Mouse (Mus musculus): Measurements from ENCODE around the gene Nfia.

The Nfia gene

DNA sequence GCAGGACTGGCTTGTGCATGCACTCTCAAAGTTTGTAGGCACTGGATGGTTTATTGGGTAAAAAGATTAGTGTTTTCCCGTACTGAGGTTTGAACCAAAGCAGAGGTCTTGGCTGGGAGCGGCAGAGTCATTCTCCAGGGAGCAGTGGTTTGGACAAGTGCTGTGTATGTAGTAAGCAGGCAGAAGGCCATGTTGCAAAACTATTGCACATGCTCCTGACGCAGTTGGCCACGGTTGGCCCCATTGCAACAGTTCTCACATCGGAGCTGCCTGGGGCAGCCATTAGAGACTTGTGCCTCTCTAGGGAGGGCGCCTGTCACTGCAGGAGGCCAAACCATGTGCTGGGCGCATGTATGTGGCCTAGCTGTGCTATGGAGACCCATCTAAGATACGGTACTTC, 331.6 kb downstream of the Nfia start:
- DNase-seq (ENCODE audit: low read depth, low spot score), result no peak

GRCm38 (mm10) chr4:98104911-98105702, 332.6 kb downstream of the Nfia start:
- no peak for DNase-seq (ENCODE audit: low read depth, low spot score)

- no peak for DNase-seq (ENCODE audit: low read depth, low spot score)
These were observed 333.4 kb downstream of the Nfia start for GRCm38 (mm10) chr4:98105971-98106370.

DNA sequence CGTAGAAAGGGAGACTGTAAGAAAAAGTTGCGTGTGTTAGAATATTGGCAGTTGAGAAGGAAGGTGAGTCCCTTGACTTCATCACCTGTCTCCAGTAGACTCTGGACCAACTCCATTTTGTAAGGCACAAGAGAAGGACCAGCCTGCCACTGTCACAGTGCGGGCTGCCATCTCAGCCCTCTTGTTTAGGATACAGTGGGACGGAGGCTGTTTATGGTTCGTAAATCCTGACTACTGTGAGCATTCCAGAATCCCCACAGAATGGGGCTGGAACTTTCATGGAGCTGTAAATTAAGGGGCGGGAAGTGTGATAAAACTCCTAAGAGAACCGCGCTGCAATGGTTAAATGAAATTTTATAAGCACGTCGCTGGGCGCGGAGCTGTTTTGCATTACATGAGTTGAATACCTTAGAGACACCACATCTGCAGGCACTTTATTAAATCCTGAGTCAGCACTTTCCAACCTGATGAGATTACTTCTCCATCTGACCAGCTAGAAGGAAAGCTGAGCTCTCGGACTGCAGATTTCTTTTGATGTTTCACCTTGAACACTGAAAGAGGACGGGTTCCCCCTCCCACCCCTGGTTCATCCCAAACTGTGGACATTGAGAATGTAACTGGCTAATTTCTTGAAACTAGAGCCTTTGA, 334.0 kb downstream of the Nfia start:
- DNase-seq (ENCODE audit: low read depth, low spot score), result no peak

DNA sequence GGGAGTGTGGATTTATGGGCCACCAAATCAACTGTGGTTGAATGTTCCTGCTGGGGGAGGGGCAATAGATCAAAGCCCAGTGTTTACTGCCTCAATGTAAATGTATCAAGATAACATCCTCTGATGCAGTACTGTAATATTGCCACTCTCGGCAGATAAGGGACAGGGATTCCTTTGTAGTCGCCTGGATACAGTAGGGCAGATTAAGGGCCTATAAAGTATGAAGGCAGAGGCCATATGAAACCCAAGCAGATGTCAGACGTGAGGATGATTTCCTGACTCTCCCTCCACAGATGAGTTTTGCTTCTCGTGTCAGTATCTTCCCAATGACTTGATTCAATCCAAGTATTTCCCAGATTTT, 334.5 kb downstream of the Nfia start:
- DNase-seq (ENCODE audit: low read depth, low spot score), result no peak

DNA sequence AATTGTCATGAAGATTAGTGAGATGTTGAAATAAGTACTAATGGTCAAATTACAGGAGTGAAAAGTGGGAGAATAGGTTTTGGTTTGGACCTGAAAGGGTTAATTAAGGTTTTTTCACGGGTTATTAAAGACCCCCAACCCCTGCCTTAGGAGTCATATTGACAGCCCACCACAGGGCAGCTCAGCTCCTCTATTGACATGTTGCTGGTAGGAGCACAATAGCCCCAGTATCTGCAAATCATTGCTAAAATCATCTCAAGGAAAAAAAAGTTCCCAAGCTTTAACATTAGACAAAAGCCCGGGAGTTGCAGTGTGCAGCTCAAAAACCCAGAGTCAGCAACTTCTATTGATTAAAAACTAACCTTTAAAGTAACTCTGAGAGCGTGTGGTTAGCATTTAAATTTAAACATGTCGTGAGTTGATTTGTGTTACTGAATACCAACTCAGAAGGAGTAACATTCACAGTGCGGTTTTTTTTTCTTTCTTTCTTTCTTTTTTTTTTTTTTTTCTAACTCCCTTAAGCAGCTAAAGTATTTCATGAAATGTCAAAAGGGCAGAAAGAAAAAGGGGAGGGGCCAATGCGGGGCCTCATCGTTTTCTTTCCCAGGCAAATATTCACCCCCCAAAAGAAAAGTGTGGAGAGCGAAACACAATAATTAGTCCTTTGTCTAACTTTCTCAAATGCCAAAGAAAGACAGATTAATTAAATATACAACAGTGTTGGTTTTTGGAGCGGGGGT, 335.6 kb downstream of the Nfia start:
- DNase-seq (ENCODE audit: low read depth, low spot score), result no peak

DNA sequence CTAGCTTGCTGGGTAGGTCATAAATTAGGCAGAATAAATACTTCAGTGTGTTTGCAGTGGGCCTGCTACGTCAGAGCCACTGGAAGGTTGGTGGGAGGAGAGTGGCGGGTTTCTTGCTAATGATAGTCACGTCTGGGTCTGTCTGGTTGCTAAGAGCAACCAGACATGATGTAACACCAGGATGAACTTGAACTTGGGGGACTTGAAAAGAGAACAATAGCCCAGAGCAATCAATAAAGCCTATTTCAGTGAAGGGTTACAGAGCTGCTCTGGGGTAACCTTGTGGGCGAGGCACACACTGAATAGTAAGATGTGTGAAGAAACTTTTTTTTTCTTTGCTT, 336.1 kb downstream of the Nfia start:
- no peak for DNase-seq (ENCODE audit: low read depth, low spot score)

GRCm38 (mm10) chr4:98109064-98109463, 336.5 kb downstream of the Nfia start:
- DNase-seq (ENCODE audit: low read depth, low spot score), result no peak

DNA sequence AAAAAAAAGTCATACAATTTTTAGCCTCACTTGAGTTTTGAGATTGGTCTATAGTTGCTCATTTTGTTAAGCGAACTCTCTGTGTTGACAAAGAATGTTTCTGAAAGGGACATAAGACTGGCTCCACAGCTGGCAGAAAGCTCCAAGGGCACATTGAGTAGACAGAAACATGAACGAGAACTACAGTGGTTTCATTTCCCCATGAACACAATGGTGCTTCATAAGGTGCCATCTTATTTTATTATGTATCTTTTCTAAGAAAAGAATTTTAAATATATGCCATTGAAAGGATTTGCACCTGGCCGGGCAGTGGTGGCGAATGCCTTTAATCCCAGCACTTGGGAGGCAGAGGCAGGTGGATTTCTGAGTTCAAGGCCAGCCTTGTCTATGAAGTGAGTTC, 337.4 kb downstream of the Nfia start:
- DNase-seq (ENCODE audit: low read depth, low spot score), result no peak

DNA sequence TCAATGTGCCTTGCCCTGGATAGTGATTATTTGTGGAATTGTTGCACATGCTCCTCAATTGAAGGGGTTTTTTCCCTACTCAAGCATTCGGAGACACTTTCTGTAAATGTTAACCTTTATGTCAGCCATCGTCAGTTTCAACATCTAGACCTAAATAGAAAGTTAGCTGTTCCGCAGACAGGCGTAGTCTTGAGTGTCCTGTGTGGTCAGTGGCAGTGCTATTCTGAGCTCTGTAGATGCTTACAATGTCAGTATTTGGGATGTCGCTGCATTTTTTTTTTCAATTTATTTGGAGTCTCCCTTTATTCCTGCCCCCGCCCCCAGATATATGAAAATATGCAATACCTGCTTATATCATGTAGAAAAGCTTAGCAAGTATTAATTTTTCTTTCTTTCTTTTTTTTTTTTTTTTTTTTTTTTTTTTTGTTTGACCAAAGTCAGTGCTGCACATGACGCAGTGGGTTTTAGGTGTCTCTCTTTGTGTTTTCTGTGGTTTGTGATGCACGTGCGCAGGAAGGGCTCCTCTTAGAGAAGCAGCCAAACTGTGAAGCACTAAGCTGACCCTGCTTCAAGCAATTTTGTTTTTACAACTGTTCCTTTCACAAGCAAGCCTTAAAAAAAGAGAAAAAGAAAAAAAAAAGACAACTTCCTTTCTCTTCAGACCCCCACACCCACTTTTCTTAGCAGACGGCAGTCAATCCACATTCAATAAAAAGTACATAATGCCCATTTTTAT, 340.9 kb downstream of the Nfia start:
- DNase-seq (ENCODE audit: low read depth, low spot score), result no peak

DNA sequence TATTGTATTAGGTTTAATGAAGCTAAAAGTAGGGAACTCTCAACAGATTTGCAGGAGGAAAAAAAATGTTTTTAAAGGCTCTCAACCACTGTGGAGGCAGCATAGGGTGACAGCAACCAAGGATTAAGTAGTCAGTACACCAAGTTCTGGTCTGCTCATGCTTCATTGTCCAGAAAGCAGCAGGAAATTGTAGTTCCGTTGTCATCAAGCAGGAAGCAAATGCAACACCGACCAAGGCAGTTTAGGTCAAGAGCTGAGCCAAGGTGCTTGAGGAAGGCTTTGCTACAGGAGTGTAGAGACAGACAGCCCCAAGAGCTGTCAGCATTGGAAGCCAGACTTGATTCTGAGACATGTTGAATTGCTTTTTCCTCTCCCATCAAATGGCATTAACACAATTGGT, 342.4 kb downstream of the Nfia start:
- DNase-seq (ENCODE audit: low read depth, low spot score), result no peak

DNA sequence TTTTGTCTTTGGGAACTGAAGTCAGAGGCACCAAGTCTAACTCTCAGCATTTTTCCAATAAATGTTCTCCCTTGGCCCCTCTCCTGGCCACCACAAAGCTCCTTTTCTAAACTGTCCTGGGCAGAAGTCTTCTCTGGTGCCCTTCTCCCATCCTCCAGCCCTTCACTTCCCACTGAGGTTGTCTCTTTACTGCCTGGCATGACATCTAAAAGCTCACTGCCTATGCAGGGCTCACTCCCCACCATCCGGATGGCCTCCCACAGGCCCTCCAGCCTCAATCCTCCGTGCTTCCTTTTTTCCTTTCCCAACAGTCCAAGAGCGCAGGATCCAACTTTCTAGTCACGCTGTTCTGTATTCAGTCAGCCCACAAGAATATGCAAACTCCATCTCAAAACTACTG, 342.9 kb downstream of the Nfia start:
- no peak for DNase-seq (ENCODE audit: low read depth, low spot score)

- DNase-seq (ENCODE audit: low read depth, low spot score), result no peak
These were observed 343.5 kb downstream of the Nfia start for GRCm38 (mm10) chr4:98116046-98116445.

DNA sequence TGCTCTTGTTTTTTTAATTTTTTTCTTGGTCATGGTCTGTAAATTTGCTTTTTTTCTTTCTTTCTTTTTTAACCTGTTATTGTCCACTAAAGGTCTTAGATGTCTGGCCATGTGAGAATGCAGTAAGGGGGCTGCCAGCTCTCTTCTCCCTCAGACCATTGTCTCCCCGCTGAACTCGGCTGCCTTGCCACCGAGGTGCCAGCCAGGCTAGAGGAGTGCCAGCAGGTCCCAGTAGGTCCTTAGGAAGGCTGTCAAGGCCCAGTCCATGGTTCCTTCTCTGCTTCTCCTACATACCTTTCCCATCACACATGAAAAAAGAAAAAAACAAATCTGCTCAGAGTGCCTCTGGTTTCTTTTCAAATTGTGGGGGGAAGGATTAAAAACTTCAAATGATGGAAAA, 345.6 kb downstream of the Nfia start:
- DNase-seq (ENCODE audit: low read depth, low spot score), result no peak

- no peak for DNase-seq (ENCODE audit: low read depth, low spot score)
These were observed 346.5 kb downstream of the Nfia start for GRCm38 (mm10) chr4:98118761-98119675.

GRCm38 (mm10) chr4:98119949-98120531, 347.5 kb downstream of the Nfia start:
- DNase-seq (ENCODE audit: low read depth, low spot score), result no peak

- DNase-seq (ENCODE audit: low read depth, low spot score), result no peak
These were observed 348.3 kb downstream of the Nfia start for GRCm38 (mm10) chr4:98120706-98121340.

GRCm38 (mm10) chr4:98126003-98126677, 353.6 kb downstream of the Nfia start:
- DNase-seq (ENCODE audit: low read depth, low spot score), result no peak

- no peak for DNase-seq (ENCODE audit: low read depth, low spot score)
These were observed 358.3 kb downstream of the Nfia start for GRCm38 (mm10) chr4:98130798-98131197.

DNA sequence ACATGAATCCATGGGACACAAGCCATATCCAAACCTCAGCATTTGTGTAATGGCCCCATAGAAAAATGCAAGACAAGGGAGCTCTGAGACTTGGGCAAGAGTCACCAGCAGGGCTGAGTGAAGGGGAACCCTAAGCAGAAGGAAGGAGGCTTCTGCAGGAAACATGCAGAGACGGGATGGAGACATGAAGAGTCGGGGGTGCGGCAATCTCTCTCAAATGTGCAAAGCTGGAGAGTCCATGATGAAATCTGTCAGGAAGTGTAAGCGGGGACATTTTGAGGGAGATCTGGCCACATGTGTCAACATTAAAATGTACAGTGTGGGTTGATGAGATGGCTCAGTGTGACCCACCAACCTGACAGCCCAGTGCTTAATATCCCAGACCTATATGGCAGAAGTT, 361.5 kb downstream of the Nfia start:
- DNase-seq (ENCODE audit: low read depth, low spot score), result no peak
